Mouse (Mus musculus): ENCODE data around the gene Olfr372. TPM values are rescaled to one million over a fixed set of nuclear protein-coding genes. Genes with fewer than 3 reads are reported as not detected.
"Not testable (repeated sequence)": the region's sequence is repeated elsewhere in the genome, so short reads cannot be mapped to it uniquely, and the experiment has no call there.

Olfr372 gene
- polyA plus RNA-seq, 1 experiment from 2014 or later: not detected

GRCm38 (mm10) chr8:72087611-72088010 is 46.6 kb downstream of the Olfr372 start:
- peak; percentile 48 for TF ChIP-seq CTCF (IDR thresholded peaks at IDR 0.05; ENCODE audit: low read depth)
- H3K4me3 ChIP-seq (ENCODE audit: low read depth, low read length); H3K27me3 ChIP-seq (replicated peaks; ENCODE audit: control insufficient read depth, insufficient read depth, low read length); H3K9me3 ChIP-seq (ENCODE audit: control insufficient read depth); H3K9ac ChIP-seq (ENCODE audit: low read depth, low read length); H3K4me1 ChIP-seq (replicated peaks; ENCODE audit: control insufficient read depth, insufficient read depth, low read length); H3K36me3 ChIP-seq (ENCODE audit: control insufficient read depth, insufficient read depth); H3K27ac ChIP-seq (ENCODE audit: low read depth, low read length); H3K4me2 ChIP-seq (replicated peaks; ENCODE audit: low read depth); ATAC-seq: not testable (repeated sequence)
- 83% methylated on average over 3 of the region's 3 CpGs for WGBS

- H3K36me3 ChIP-seq (ENCODE audit: control insufficient read depth, insufficient read depth); H3K4me2 ChIP-seq (replicated peaks; ENCODE audit: low read depth); H3K9ac ChIP-seq (ENCODE audit: low read depth, low read length); H3K9me3 ChIP-seq (ENCODE audit: control insufficient read depth); ATAC-seq; H3K4me1 ChIP-seq (replicated peaks; ENCODE audit: control insufficient read depth, insufficient read depth, low read length); H3K4me3 ChIP-seq (ENCODE audit: low read depth, low read length); H3K27me3 ChIP-seq (replicated peaks; ENCODE audit: control insufficient read depth, insufficient read depth, low read length): not testable (repeated sequence)
- 0 out of 2 replicates have a peak overlapping the region, but pooled peaks have one; percentile 30 for H3K27ac ChIP-seq (ENCODE audit: low read depth, low read length)
Observed at GRCm38 (mm10) chr8:72096721-72097120, 55.7 kb downstream of the Olfr372 start.

DNA sequence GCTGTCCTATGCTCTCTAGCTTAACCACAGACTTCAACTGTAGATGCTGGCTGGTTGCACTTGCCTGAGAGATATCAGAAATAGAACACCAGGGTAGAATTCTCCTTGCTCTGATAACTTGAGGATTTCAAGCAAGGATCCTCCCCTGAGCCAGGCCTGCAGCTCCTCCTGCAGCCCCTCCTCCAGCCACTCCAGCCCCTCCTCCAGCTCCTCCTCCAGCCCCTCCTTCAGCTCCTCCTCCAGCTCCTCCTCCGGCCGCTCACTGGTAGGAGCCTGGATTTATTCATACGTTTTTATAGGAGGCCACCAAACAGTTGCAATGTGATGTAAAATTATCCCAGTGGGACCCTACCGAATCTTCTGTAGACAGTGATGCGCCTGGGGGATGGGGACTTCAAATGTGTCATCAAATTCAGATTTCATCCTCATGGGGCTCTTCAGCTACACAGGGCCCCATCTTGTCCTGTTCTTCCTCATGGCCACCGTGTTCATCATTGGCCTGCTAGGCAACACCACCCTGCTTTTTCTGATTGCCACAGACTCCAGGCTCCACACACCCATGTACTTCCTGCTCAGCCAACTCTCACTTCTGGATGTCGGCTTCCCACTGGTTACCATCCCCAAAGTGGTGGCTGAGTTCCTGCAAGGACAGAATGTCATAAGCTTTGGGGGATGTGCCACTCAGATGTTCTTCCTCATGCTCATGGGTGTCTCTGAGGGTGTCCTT is 58.5 kb downstream of the Olfr372 start:
- not testable (repeated sequence) for H3K4me1 ChIP-seq (replicated peaks; ENCODE audit: control insufficient read depth, insufficient read depth, low read length); H3K9me3 ChIP-seq (ENCODE audit: control insufficient read depth); H3K27ac ChIP-seq (ENCODE audit: low read depth, low read length); H3K36me3 ChIP-seq (ENCODE audit: control insufficient read depth, insufficient read depth); H3K9ac ChIP-seq (ENCODE audit: low read depth, low read length); ATAC-seq; H3K27me3 ChIP-seq (replicated peaks; ENCODE audit: control insufficient read depth, insufficient read depth, low read length); H3K4me3 ChIP-seq (ENCODE audit: low read depth, low read length)
- WGBS: 52% methylated on average over 6 of the region's 7 CpGs
- H3K4me2 ChIP-seq (replicated peaks; ENCODE audit: low read depth): 0 out of 2 replicates have a peak overlapping the region, but pooled peaks have one; percentile 7

DNA sequence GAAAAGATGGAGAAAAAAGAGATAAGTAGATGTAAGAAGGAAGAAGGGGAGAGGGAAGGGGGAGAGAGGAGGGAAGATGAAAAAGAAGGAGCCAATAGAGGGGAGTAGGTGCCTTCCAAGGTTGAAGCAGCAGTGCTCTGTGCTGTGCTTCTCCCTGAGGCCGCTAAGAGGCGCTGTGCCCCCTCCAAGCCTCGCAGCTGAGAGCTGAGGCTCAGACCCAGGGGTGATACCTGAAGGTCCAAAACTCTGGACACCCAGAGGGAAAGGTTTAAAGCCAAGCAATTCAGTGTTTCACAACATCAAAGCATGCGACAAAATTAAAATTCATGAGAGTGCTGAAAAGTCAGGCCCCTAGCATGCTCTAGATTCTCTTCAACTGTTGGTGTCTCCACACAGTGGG is 64.1 kb downstream of the Olfr372 start:
- no peak overlapping the region for H3K27ac ChIP-seq (ENCODE audit: low read depth, low read length)
- no peak for ATAC-seq
- WGBS: 30% methylated on average over 4 of the region's 4 CpGs
- no peak overlapping the region for H3K4me2 ChIP-seq (replicated peaks; ENCODE audit: low read depth)
- no peak overlapping the region for H3K4me3 ChIP-seq (ENCODE audit: low read depth, low read length)
- TF ChIP-seq CTCF (IDR thresholded peaks at IDR 0.05; ENCODE audit: low read depth): peak; percentile 63
- no peak overlapping the region for H3K9ac ChIP-seq (ENCODE audit: low read depth, low read length)
- H3K36me3 ChIP-seq (ENCODE audit: control insufficient read depth, insufficient read depth): no peaks in the 10 kb centered on the region
- H3K9me3 ChIP-seq (ENCODE audit: control insufficient read depth): no peaks in the 10 kb centered on the region
- no peaks in the 10 kb centered on the region for H3K4me1 ChIP-seq (replicated peaks; ENCODE audit: control insufficient read depth, insufficient read depth, low read length)
- H3K27me3 ChIP-seq (replicated peaks; ENCODE audit: control insufficient read depth, insufficient read depth, low read length): no peaks in the 10 kb centered on the region

- H3K9me3 ChIP-seq (ENCODE audit: control insufficient read depth): no peaks in the 10 kb centered on the region
- no peaks in the 10 kb centered on the region for H3K36me3 ChIP-seq (ENCODE audit: control insufficient read depth, insufficient read depth)
- no peak for TF ChIP-seq CTCF (IDR thresholded peaks at IDR 0.05; ENCODE audit: low read depth)
- H3K27me3 ChIP-seq (replicated peaks; ENCODE audit: control insufficient read depth, insufficient read depth, low read length): no peaks in the 10 kb centered on the region
- no peak within 1 kb of the TSS for H3K4me3 ChIP-seq (ENCODE audit: low read depth, low read length)
- H3K27ac ChIP-seq (ENCODE audit: low read depth, low read length): no peak within 1 kb of the TSS
- H3K4me2 ChIP-seq (replicated peaks; ENCODE audit: low read depth): no peak within 1 kb of the TSS
- ATAC-seq: no peak
- no peak within 1 kb of the TSS for H3K9ac ChIP-seq (ENCODE audit: low read depth, low read length)
- 76% methylated on average over 3 of the region's 3 CpGs for WGBS
- H3K4me1 ChIP-seq (replicated peaks; ENCODE audit: control insufficient read depth, insufficient read depth, low read length): no peaks in the 10 kb centered on the region
Observed at GRCm38 (mm10) chr8:72106740-72107139, 65.7 kb downstream of the Olfr372 start, which contains the start of gene Olfr374. Gene Olfr374 (plus strand): TSS chr8:72107040.

Other genes starting within 250 kb of the Olfr372 start
- 4.0 and 4.8 TPM in 2 replicates for gene Zfp709, start 159.2 kb upstream of the Olfr372 start, polyA plus RNA-seq (2015; fragmentation: Nextera tagmentation; extraction: Ambion mirVana)
- 1.2 and 1.4 TPM in 2 replicates for gene Zfp882, start 132.6 kb upstream of the Olfr372 start, polyA plus RNA-seq (2015; fragmentation: Nextera tagmentation; extraction: Ambion mirVana)
- 9.3 and 12.8 TPM in 2 replicates for gene Zfp617, start 132.6 kb upstream of the Olfr372 start, polyA plus RNA-seq (2015; fragmentation: Nextera tagmentation; extraction: Ambion mirVana)
- gene Zfp961, start 90.2 kb upstream of the Olfr372 start, polyA plus RNA-seq (2015; fragmentation: Nextera tagmentation; extraction: Ambion mirVana): 18.8 and 19.2 TPM in 2 replicates
- gene Cyp4f18, start 31.6 kb upstream of the Olfr372 start, polyA plus RNA-seq (2015; fragmentation: Nextera tagmentation; extraction: Ambion mirVana): 2.7 and 4.2 TPM in 2 replicates
- 0.08 and 0.14 TPM in 2 replicates for gene Olfr373, start 42.0 kb downstream of the Olfr372 start, polyA plus RNA-seq (2015; fragmentation: Nextera tagmentation; extraction: Ambion mirVana)
- not detected in 2 replicates for gene Olfr374, start 65.8 kb downstream of the Olfr372 start, polyA plus RNA-seq (2015; fragmentation: Nextera tagmentation; extraction: Ambion mirVana)
- gene Tpm4, start 93.8 kb downstream of the Olfr372 start, polyA plus RNA-seq (2015; fragmentation: Nextera tagmentation; extraction: Ambion mirVana): 277 and 300 TPM in 2 replicates
- gene Rab8a, start 120.0 kb downstream of the Olfr372 start, polyA plus RNA-seq (2015; fragmentation: Nextera tagmentation; extraction: Ambion mirVana): 165 and 177 TPM in 2 replicates
- 3.6 and 4.0 TPM in 2 replicates for gene Hsh2d, start 148.4 kb downstream of the Olfr372 start, polyA plus RNA-seq (2015; fragmentation: Nextera tagmentation; extraction: Ambion mirVana)
- 0.16 and 0.27 TPM in 2 replicates for gene Cib3, start 171.6 kb downstream of the Olfr372 start, polyA plus RNA-seq (2015; fragmentation: Nextera tagmentation; extraction: Ambion mirVana)
- gene Gm11034, start 172.4 kb downstream of the Olfr372 start, polyA plus RNA-seq (2015; fragmentation: Nextera tagmentation; extraction: Ambion mirVana): not detected in 2 replicates
- 54.1 and 54.3 TPM in 2 replicates for gene Fam32a, start 178.5 kb downstream of the Olfr372 start, polyA plus RNA-seq (2015; fragmentation: Nextera tagmentation; extraction: Ambion mirVana)
- gene Ap1m1, start 198.8 kb downstream of the Olfr372 start, polyA plus RNA-seq (2015; fragmentation: Nextera tagmentation; extraction: Ambion mirVana): 54.0 and 56.9 TPM in 2 replicates